Mouse (Mus musculus) embryonic facial prominence, embryonic 10.5 days (tissue): ENCODE measurements around the gene Pcsk7. TPM values are rescaled to one million over a fixed set of nuclear protein-coding genes. Genes with fewer than 3 reads are reported as not detected.

Experiments used
- DNase-seq: peaks from one replicate; pipeline ENCODE4 v3.0.0-alpha.2; 2017; ENCODE audit warnings: low spot score
- H3K27ac ChIP-seq: fragments of 300-500 bp; sonication (generic); replicated peaks from 2 replicates; pipeline ENCODE4 v1.5.1; 2016; ENCODE audit warnings: mild to moderate bottlenecking
- H3K27me3 ChIP-seq: fragments of 300-500 bp; sonication (generic); replicated peaks from 2 replicates; pipeline ENCODE4 v1.6.1; 2016; ENCODE audit warnings: low read depth, mild to moderate bottlenecking; ENCODE audit not compliant: poor library complexity, severe bottlenecking
- H3K36me3 ChIP-seq: fragments of 300-500 bp; sonication (generic); replicated peaks from 2 replicates; pipeline ENCODE4 v1.6.1; 2016; ENCODE audit warnings: mild to moderate bottlenecking, moderate library complexity
- H3K4me1 ChIP-seq: fragments of 300-500 bp; sonication (generic); 2 replicates; pipeline ENCODE4 v1.6.1; 2016
- H3K4me3 ChIP-seq: fragments of 300-500 bp; sonication (generic); 2 replicates; pipeline ENCODE4 v1.5.1; 2016; ENCODE audit warnings: mild to moderate bottlenecking, moderate library complexity
- H3K9me3 ChIP-seq: fragments of 300-500 bp; sonication (generic); 2 replicates; pipeline ENCODE4 v1.6.1; 2016; ENCODE audit warnings: mild to moderate bottlenecking
- WGBS: fragments of 180-500 bp; shearing (Covaris S2); methylation state at CpG from one replicate; pipeline ENCODE4 v1.1.7; 2016; 5-methylcytosine and 5-hydroxymethylcytosine counted together
- polyA plus RNA-seq: library from polyadenylated mRNA; unstranded; fragments of >200 nt; fragmentation: Nextera tagmentation; extraction: Ambion mirVana; gene quantifications from 2 replicates; pipeline ENCODE4 v1.2.1, GENCODE M21; 2016

The Pcsk7 gene
- polyA plus RNA-seq, 1 experiment from 2014 or later: 18.9 TPM

- DNase-seq: no peak
- Histone ChIP-seq H3K27me3 (no peaks in the 10 kb centered on the region), H3K4me3 (no peak overlapping the region), H3K27ac (no peak overlapping the region), H3K36me3 (peaks cover 91% of the 10 kb centered on the region), H3K4me1 (no peaks in the 10 kb centered on the region), H3K9me3 (no peaks in the 10 kb centered on the region)
- 90% methylated on average over 5 of the region's 5 CpGs for WGBS
Measured at GRCm38 (mm10) chr9:45917041-45917934, 11.0 kb downstream of the Pcsk7 start.

DNA sequence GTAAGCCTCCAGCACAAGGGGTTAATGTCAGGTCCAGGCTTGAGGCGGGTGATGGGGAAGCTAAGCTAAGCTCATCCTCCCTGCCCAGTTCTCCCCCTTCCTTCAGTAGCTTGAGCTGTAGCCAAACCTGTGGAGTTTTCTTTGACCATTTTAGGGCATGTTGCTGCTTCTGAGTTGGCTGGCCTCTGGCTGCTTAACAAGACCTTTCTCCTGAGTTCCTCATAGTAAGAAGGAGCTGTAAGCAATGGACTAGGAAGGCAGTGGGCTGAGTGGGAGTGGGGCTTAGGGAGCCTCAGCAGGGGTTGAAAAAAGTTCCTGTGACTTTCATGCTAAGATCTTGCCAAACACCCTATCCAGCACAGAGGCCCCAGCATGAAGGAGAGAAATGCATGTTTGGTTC, 13.6 kb downstream of the Pcsk7 start:
- WGBS: 70% methylated on average over 1 of the region's 1 CpGs
- H3K36me3 ChIP-seq: peaks cover 76% of the 10 kb centered on the region
- DNase-seq: no peak
- no peak overlapping the region for H3K27ac ChIP-seq
- H3K4me1 ChIP-seq: no peaks in the 10 kb centered on the region
- H3K4me3 ChIP-seq: no peak overlapping the region
- H3K9me3 ChIP-seq: no peaks in the 10 kb centered on the region
- no peaks in the 10 kb centered on the region for H3K27me3 ChIP-seq

DNA sequence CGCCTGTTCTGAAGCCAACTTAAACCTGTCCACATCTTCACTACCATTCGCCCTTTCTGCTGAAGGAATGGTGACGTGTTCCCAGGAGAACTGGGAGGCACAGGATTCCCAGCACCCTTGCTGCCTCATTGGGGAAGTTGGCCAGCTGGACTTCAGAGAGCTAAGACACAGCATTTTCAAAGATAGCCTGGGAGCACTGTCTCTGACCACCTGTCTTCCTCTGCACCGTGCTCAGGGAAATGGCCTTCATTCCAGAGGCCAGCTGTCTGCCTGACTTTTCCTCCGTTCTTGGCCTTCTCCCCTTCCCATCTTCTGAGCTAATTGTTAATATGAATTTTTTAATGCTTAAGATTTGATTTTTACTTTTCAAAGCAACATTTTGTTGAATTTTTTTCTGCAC, 23.0 kb downstream of the Pcsk7 start:
- Histone ChIP-seq H3K36me3 (peaks cover 67% of the 10 kb centered on the region), H3K9me3 (no peaks in the 10 kb centered on the region), H3K4me1 (0 out of 2 replicates have a peak, but pooled peaks cover 4% of the 10 kb centered on the region), H3K27me3 (no peaks in the 10 kb centered on the region), H3K27ac (no peak overlapping the region), H3K4me3 (no peak overlapping the region)
- DNase-seq: no peak
- 84% methylated on average over 5 of the region's 5 CpGs for WGBS

GRCm38 (mm10) chr9:45931958-45932357, 25.7 kb downstream of the Pcsk7 start:
- H3K4me1 ChIP-seq: peaks cover 15% of the 10 kb centered on the region
- H3K27ac ChIP-seq: no peak overlapping the region
- H3K36me3 ChIP-seq: peaks cover 51% of the 10 kb centered on the region
- no peak overlapping the region for H3K4me3 ChIP-seq
- WGBS: 76% methylated on average over 1 of the region's 1 CpGs
- peaks cover 9% of the 10 kb centered on the region for H3K27me3 ChIP-seq
- no peaks in the 10 kb centered on the region for H3K9me3 ChIP-seq
- DNase-seq: no peak

- 79% methylated on average over 11 of the region's 11 CpGs for whole genome bisulfite sequencing
- no peak overlapping the region for H3K27ac ChIP-seq
- DNase-seq: no peak
- peaks cover 9% of the 10 kb centered on the region for H3K27me3 ChIP-seq
- H3K4me1 ChIP-seq: peaks cover 15% of the 10 kb centered on the region
- no peaks in the 10 kb centered on the region for H3K9me3 ChIP-seq
- H3K36me3 ChIP-seq: peaks cover 46% of the 10 kb centered on the region
- H3K4me3 ChIP-seq: no peak overlapping the region
Measured at GRCm38 (mm10) chr9:45932571-45933415, 26.5 kb downstream of the Pcsk7 start.

DNA sequence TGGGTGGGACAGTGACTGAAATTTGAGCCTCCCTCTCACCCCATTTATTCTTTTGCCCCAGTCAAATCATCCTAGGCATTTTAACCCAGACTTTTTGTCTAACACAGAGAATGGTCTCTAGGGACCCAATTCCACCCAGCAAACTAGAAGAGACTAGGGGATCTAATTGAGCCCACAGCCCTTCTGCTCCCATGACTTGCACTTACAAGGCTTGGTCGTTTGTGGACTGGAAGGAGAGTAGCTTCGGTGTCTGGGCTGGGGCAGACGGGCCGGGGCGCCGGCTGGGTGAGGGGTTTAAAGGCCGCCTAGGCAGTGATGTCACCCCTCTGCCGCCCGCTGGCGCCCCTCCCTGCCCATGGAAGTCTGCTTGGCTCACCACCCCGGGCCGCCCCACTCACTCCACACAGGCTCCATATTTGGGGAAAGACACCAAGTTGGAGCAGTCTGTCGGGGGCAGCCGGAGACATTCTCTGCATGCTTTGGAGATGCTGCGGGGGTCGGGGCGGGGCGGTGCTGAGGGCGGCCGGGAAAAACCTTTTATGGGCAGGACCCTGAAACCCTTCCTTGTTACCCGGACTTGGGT, 29.4 kb downstream of the Pcsk7 start, which contains the start of gene Tagln:
Gene Tagln, minus strand, starts transcription at position 431 of the 583 bp plus-strand sequence.
- H3K27ac ChIP-seq: peak within 1 kb of the TSS; percentile 26; the same call in 1 of the 2 replicates
- peaks cover 9% of the 10 kb centered on the region for H3K27me3 ChIP-seq
- DNase-seq: peak; percentile 61
- H3K9me3 ChIP-seq: no peaks in the 10 kb centered on the region
- peaks cover 15% of the 10 kb centered on the region for H3K4me1 ChIP-seq
- peak within 1 kb of the TSS; percentile 43 for H3K4me3 ChIP-seq
- WGBS: 11% methylated on average over 21 of the region's 21 CpGs
- H3K36me3 ChIP-seq: peaks cover 40% of the 10 kb centered on the region

DNA sequence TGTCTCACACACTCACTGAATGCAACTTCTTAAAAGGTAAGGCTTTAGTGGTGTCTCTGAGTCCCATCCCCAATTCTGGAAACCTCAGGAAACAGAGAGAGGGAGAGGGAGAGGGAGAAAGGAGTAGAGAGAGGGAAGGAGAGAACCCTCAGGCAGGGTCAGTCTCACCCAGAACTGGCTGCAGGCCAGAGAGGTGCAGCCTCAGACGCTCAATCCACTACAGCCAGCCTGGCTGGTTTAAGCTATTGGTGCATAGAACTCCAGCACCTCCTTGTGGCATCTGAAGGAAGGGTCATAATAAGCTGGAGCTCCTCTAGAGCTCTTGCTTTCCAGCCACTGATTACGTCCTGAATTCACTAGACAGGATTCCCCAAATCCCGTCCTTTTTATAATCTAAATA, 30.6 kb downstream of the Pcsk7 start:
- H3K27me3 ChIP-seq: peaks cover 9% of the 10 kb centered on the region
- H3K4me1 ChIP-seq: peaks cover 15% of the 10 kb centered on the region
- no peaks in the 10 kb centered on the region for H3K9me3 ChIP-seq
- no peak overlapping the region for H3K4me3 ChIP-seq
- no peak overlapping the region for H3K27ac ChIP-seq
- 27% methylated on average over 3 of the region's 3 CpGs for WGBS
- H3K36me3 ChIP-seq: peaks cover 41% of the 10 kb centered on the region
- DNase-seq: peak; percentile 63

DNA sequence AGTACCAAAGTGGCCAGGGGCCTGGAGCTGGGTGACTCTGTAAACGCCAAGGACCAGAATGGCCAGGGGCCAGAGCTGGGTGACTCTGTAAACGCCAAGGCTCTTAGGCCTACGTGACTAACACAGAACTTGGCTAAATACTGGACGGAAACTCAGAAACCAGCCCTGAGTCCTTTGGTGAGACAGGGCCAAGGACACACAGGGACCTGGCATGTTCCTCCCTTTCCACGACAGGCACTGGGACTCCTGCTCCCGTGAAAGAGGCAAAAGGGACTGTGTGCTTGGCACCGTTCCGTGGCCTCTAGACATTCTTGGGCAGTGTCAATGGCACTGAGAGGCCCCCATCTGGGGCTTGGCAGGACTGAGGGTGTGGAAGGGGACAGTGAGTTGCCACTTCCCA, 31.8 kb downstream of the Pcsk7 start:
- 89% methylated on average over 8 of the region's 8 CpGs for WGBS
- no peaks in the 10 kb centered on the region for H3K9me3 ChIP-seq
- H3K36me3 ChIP-seq: peaks cover 48% of the 10 kb centered on the region
- H3K4me1 ChIP-seq: peaks cover 11% of the 10 kb centered on the region
- peak overlapping the region; percentile 4; the same call in 1 of the 2 replicates for H3K4me3 ChIP-seq
- no peak for DNase-seq
- peaks cover 9% of the 10 kb centered on the region for H3K27me3 ChIP-seq
- no peak overlapping the region for H3K27ac ChIP-seq

DNA sequence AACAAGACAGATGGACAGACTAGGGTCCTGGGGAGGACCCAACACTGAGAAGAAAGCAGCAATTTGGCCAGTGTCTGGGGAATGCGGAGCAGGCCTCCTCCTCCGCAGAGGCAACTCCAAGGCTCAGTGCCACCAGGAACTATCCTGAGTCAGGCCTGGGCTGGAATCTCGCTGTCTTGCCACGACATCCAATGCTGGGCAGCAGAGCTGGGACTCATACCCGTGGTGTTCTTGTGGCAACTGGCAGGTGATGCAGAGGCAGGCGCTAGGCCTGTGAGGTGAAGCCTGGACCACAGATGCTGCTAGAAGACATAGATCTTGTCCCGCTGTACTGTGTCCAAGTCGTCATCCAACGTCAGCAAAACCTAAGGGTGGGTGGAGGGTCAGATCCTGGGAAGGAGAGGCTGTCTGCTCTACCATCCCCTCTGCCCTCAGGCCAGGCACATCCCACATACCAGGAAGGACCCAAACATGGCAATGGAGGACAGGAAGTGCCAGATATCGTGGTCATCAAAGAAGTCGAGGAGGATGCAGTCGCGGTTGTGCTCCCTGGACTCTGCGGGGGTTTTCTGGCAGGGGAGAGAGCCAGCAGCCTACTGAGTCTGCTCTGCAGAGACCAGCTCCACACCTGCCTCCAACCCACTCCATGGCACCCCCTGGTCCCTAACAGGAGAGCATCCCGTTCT, 32.8 kb downstream of the Pcsk7 start:
- Histone ChIP-seq H3K4me3 (no peak overlapping the region), H3K27ac (no peak overlapping the region), H3K36me3 (peaks cover 58% of the 10 kb centered on the region), H3K27me3 (peaks cover 9% of the 10 kb centered on the region), H3K4me1 (peaks cover 11% of the 10 kb centered on the region), H3K9me3 (no peaks in the 10 kb centered on the region)
- 84% methylated on average over 15 of the region's 15 CpGs for WGBS
- DNase-seq: no peak

- peaks cover 65% of the 10 kb centered on the region for H3K36me3 ChIP-seq
- H3K9me3 ChIP-seq: no peaks in the 10 kb centered on the region
- no peak overlapping the region for H3K4me3 ChIP-seq
- H3K4me1 ChIP-seq: peaks cover 11% of the 10 kb centered on the region
- H3K27ac ChIP-seq: no peak overlapping the region
- H3K27me3 ChIP-seq: peaks cover 9% of the 10 kb centered on the region
- WGBS: 94% methylated on average over 6 of the region's 6 CpGs
- no peak for DNase-seq
Measured at GRCm38 (mm10) chr9:45939794-45940193, 33.5 kb downstream of the Pcsk7 start.

DNA sequence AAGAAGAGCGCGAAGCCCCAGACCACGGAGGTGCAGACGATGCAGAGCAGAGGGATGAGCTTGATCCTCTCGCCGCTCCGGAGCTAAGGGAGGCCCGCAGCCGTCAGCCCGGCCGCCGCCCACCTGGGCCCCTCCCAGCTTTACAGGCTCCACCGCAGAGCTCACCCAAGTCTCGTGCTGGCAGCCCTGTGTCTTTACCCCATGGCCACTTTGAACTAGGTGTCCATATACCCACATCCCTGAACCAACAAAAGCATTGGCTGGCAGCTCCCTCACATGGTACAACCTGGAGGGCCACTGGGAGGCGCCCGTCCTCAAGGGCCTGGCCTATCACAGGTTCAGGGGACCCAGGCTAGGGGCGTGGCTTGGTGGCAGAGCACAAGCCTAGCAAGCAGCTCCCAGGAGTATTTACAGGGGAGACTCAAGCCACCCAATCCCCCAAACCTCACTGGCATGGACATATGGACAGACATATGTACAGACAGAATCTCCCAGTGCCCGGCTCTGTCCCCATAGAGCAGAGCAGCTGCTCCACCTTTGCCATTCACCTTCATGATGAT, 35.1 kb downstream of the Pcsk7 start:
- H3K36me3 ChIP-seq: peaks cover 82% of the 10 kb centered on the region
- peaks cover 4% of the 10 kb centered on the region; the same call in 1 of the 2 replicates for H3K27me3 ChIP-seq
- no peaks in the 10 kb centered on the region for H3K9me3 ChIP-seq
- DNase-seq: peak; percentile 37
- WGBS: 58% methylated on average over 18 of the region's 18 CpGs
- no peak overlapping the region for H3K27ac ChIP-seq
- H3K4me3 ChIP-seq: no peak overlapping the region
- no peaks in the 10 kb centered on the region for H3K4me1 ChIP-seq
